Mouse (Mus musculus) liver, embryonic 18 days (tissue): ENCODE measurements around the gene 4933430I17Rik. TPM values are rescaled to one million over a fixed set of nuclear protein-coding genes. Genes with fewer than 3 reads are reported as not detected.

ENCODE experiments used
- polyA plus RNA-seq: library from polyadenylated mRNA; depleted of rRNA; stranded (reverse); fragments of >200 nt; gene quantifications from 2 replicates; pipeline ENCODE4 v1.2.3, GENCODE M21; 2012; rRNA removed

Gene 4933430I17Rik
- polyA plus RNA-seq = 0.06 and 0.09 TPM in 2 replicates

DNA sequence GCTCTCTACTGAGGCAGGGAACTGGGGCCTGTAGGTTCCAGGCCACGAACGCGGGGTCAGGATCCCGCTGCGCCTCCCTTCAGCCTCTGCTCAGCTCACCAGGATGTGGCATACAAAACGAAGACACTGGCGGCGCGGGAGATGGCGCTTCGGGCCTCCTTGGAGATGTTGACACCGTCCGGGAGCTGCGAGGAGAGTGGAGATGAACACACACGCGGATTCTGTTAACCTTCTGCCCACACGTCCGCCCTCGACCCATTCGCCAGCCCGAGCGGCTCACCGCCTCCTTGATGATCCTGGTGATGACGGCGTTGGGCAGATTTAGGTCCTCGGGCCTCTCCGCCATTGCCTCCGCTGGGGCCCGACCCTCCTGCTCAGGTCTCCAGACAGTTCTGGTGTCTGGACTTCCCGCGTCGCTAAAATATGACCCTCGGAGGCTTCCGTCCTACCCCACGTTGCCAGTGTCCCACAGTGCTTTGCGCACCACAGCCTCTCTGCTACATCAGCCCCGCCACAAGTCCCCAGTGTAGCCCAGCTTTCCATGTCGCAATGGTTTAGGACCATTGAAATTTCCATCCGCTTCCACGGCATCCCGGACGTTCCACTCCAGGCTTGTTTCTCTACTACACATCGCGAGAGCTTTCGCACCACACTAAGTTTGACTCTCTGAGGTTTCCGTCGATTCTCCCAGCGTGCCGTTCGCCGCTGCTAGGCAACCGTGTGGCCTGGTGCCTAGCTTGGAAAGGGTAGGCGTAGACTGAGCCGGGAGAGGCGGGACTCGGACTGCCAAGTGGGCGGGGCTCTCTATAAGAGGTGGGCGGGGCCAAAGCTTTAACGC is at the start of gene 4933430I17Rik, which contains the start of gene Pole3:
4933430I17Rik (plus strand) TSS at position 719 of the 838 bp plus-strand sequence.
Pole3 (minus strand) TSS at position 418 of the 838 bp plus-strand sequence.

GRCm38 (mm10) chr4:62479937-62480708 is 45.0 kb upstream of the 4933430I17Rik start, which contains the start of gene Bspry:
TSS of gene Bspry (plus strand) at chr4:62480053.

GRCm38 (mm10) chr4:62503374-62503970 is 21.7 kb upstream of the 4933430I17Rik start, which contains the start of gene Hdhd3:
TSS of gene Hdhd3 (minus strand) at chr4:62503467.

DNA sequence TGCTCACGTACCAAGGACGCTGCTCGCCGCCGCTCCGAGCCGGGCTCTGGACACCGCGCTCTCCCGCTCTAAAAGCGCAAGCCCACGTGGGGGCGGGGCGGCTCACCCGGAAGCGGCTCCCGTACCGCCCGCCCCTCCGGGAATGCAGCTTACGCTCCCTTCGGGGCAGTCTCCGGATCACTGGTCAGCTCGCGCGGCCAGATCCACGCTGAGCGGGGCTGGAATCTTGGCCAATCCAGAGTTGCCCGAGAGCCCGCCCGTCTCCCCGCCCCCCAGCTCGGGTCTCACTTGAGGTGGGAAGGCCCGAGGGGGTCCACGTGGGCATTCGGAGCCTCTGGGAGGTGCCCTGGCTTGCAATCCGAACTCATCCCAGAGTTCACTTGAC is 5.3 kb upstream of the 4933430I17Rik start, which contains the start of gene Alad:
Alad (minus strand) TSS at position 70 of the 385 bp plus-strand sequence.

GRCm38 (mm10) chr4:62559797-62560329 is 34.7 kb downstream of the 4933430I17Rik start, which contains the start of gene Rgs3:
TSS of gene Rgs3 (plus strand) at chr4:62559847.

Other genes with a start within 250 kb of the 4933430I17Rik start
- gene Fkbp15, start 164.8 kb upstream of the 4933430I17Rik start, polyA plus RNA-seq = 12.3 and 14.7 TPM in 2 replicates
- 47.5 and 50.3 TPM in 2 replicates for gene Slc31a1, start 164.6 kb upstream of the 4933430I17Rik start, polyA plus RNA-seq
- gene Cdc26, start 116.7 kb upstream of the 4933430I17Rik start, polyA plus RNA-seq = 38.3 and 38.5 TPM in 2 replicates
- 5.7 and 5.8 TPM in 2 replicates for gene Prpf4, start 116.6 kb upstream of the 4933430I17Rik start, polyA plus RNA-seq
- gene Rnf183, start 90.1 kb upstream of the 4933430I17Rik start, polyA plus RNA-seq = not detected in 2 replicates
- gene Wdr31, start 54.5 kb upstream of the 4933430I17Rik start, polyA plus RNA-seq = 0.37 and 0.41 TPM in 2 replicates
- gene Bspry, start 45.3 kb upstream of the 4933430I17Rik start, polyA plus RNA-seq = 0.19 and 0.26 TPM in 2 replicates
- 11.5 and 12.4 TPM in 2 replicates for gene Hdhd3, start 21.9 kb upstream of the 4933430I17Rik start, polyA plus RNA-seq
- gene Alad, start 5.5 kb upstream of the 4933430I17Rik start, polyA plus RNA-seq = 130 and 133 TPM in 2 replicates
- 19.8 and 20.6 TPM in 2 replicates for gene Pole3, start 301 bp upstream of the 4933430I17Rik start, polyA plus RNA-seq
- gene Rgs3, start 34.5 kb downstream of the 4933430I17Rik start, polyA plus RNA-seq = 5.3 and 5.4 TPM in 2 replicates